Mouse (Mus musculus): ENCODE data around the gene Etv6.
"Not testable (repeated sequence)": the region's sequence is repeated elsewhere in the genome, so short reads cannot be mapped to it uniquely, and the experiment has no call there.

Etv6 gene

GRCm38 (mm10) chr6:134035490-134036405 lies at the start of gene Etv6:
Gene Etv6 (plus strand): TSS chr6:134035700.
- peak; percentile 74 for DNase-seq (ENCODE audit: low spot score)

- DNase-seq (ENCODE audit: low spot score), result no peak
These were observed 49.3 kb upstream of the Etv6 start for GRCm38 (mm10) chr6:133986161-133986560.

- DNase-seq (ENCODE audit: low spot score), result no peak
These were observed 48.4 kb upstream of the Etv6 start for GRCm38 (mm10) chr6:133987068-133987591.

- no peak for DNase-seq (ENCODE audit: low spot score)
These were observed 47.5 kb upstream of the Etv6 start for GRCm38 (mm10) chr6:133988011-133988410.

- no peak for DNase-seq (ENCODE audit: low spot score)
These were observed 38.0 kb upstream of the Etv6 start for GRCm38 (mm10) chr6:133997461-133997860.

GRCm38 (mm10) chr6:133997935-133998334 lies 37.6 kb upstream of the Etv6 start:
- DNase-seq (ENCODE audit: low spot score), result no peak

GRCm38 (mm10) chr6:134014488-134015110 lies 20.9 kb upstream of the Etv6 start:
- not testable (repeated sequence) for DNase-seq (ENCODE audit: low spot score)

GRCm38 (mm10) chr6:134018807-134019206 lies 16.7 kb upstream of the Etv6 start:
- DNase-seq (ENCODE audit: low spot score), result no peak

- no peak for DNase-seq (ENCODE audit: low spot score)
These were observed 14.7 kb upstream of the Etv6 start for GRCm38 (mm10) chr6:134020821-134021220.

- DNase-seq (ENCODE audit: low spot score), result no peak
These were observed 9.2 kb upstream of the Etv6 start for GRCm38 (mm10) chr6:134026264-134026663.

- no peak for DNase-seq (ENCODE audit: low spot score)
These were observed 8.5 kb upstream of the Etv6 start for GRCm38 (mm10) chr6:134027022-134027421.

GRCm38 (mm10) chr6:134032451-134032850 lies 3.0 kb upstream of the Etv6 start:
- no peak for DNase-seq (ENCODE audit: low spot score)

GRCm38 (mm10) chr6:134034436-134034835 lies 1.1 kb upstream of the Etv6 start:
- DNase-seq (ENCODE audit: low spot score), result no peak

GRCm38 (mm10) chr6:134034904-134035489 lies 503 bp upstream of the Etv6 start:
- DNase-seq (ENCODE audit: low spot score), result peak; percentile 64

- DNase-seq (ENCODE audit: low spot score), result no peak
These were observed 1.0 kb downstream of the Etv6 start for GRCm38 (mm10) chr6:134036491-134036911.

GRCm38 (mm10) chr6:134036951-134037431 lies 1.5 kb downstream of the Etv6 start:
- no peak for DNase-seq (ENCODE audit: low spot score)

GRCm38 (mm10) chr6:134037960-134038359 lies 2.5 kb downstream of the Etv6 start:
- no peak for DNase-seq (ENCODE audit: low spot score)

- no peak for DNase-seq (ENCODE audit: low spot score)
These were observed 3.4 kb downstream of the Etv6 start for GRCm38 (mm10) chr6:134038881-134039280.

- no peak for DNase-seq (ENCODE audit: low spot score)
These were observed 3.9 kb downstream of the Etv6 start for GRCm38 (mm10) chr6:134039351-134039750.

- no peak for DNase-seq (ENCODE audit: low spot score)
These were observed 4.8 kb downstream of the Etv6 start for GRCm38 (mm10) chr6:134040312-134040711.

GRCm38 (mm10) chr6:134041286-134041685 lies 5.8 kb downstream of the Etv6 start:
- no peak for DNase-seq (ENCODE audit: low spot score)

GRCm38 (mm10) chr6:134041916-134042315 lies 6.4 kb downstream of the Etv6 start:
- no peak for DNase-seq (ENCODE audit: low spot score)
